Mouse (Mus musculus) testis, adult 2 months (tissue): Measurements from ENCODE around the gene Reps2. TPM values are rescaled to one million over a fixed set of nuclear protein-coding genes. Genes with fewer than 3 reads are reported as not detected.

ENCODE experiments used
- H3K27ac ChIP-seq: fragments of 200-500 bp; 2 replicates; pipeline ENCODE4 v1.5.1; 2012; ENCODE audit warnings: low read depth, low read length; ENCODE audit not compliant: control insufficient read depth, insufficient read depth
- H3K27me3 ChIP-seq: fragments of 200-500 bp; 2 replicates; pipeline ENCODE4 v1.6.1; 2012; ENCODE audit warnings: mild to moderate bottlenecking, low read length, moderate library complexity; ENCODE audit not compliant: control insufficient read depth, insufficient read depth
- H3K36me3 ChIP-seq: fragments of 200-500 bp; 2 replicates; pipeline ENCODE4 v1.6.1; 2012; ENCODE audit warnings: mild to moderate bottlenecking, low read length; ENCODE audit not compliant: control insufficient read depth, insufficient read depth
- H3K4me1 ChIP-seq: fragments of 200-500 bp; 2 replicates; pipeline ENCODE4 v1.6.1; 2012; ENCODE audit warnings: low read length; ENCODE audit not compliant: control insufficient read depth, insufficient read depth
- H3K4me3 ChIP-seq: fragments of 200-500 bp; 2 replicates; pipeline ENCODE4 v1.5.1; 2012; ENCODE audit warnings: low read depth, mild to moderate bottlenecking, low read length, moderate library complexity, mixed read lengths; ENCODE audit not compliant: control insufficient read depth
- CTCF ChIP-seq: fragments of 200-500 bp; IDR thresholded peaks from 2 replicates; pipeline ENCODE4 v1.5.1; 2012; ENCODE audit warnings: low read depth, mild to moderate bottlenecking, inconsistent platforms, low read length, moderate library complexity; ENCODE audit not compliant: control insufficient read depth, insufficient read depth, insufficient replicate concordance
- POLR2A ChIP-seq: fragments of 200-500 bp; IDR thresholded peaks from 2 replicates; pipeline ENCODE4 v1.6.1; 2012; ENCODE audit warnings: low read depth, mild to moderate bottlenecking, inconsistent platforms, low read length, moderate library complexity; ENCODE audit not compliant: control insufficient read depth
- polyA plus RNA-seq: library from polyadenylated mRNA; depleted of rRNA; stranded (reverse); fragments of >200 nt; gene quantifications from 2 replicates; pipeline ENCODE4 v1.2.3, GENCODE M21; 2012; rRNA removed

Gene Reps2
- polyA plus RNA-seq, 1 experiment: 1.1 TPM

DNA sequence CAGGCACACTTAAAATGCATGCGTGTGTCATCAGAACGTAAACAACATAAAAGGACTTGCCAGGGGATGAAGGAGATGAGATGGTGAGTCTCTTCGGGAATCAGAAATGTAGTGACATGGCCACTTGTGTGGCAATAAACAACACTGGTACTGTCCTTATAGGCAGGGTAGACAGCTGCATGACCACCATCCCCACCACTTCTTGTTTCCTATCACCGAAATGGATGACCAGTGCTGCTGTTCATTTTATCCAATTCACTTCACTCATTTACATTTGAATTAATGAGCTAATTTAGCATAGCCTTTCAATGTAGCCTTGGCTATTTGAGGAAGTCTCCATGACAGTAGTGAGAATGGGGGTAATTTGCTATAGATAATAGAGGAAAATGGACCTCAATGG is 236.2 kb downstream of the Reps2 start:
- Histone ChIP-seq H3K4me1 (no peaks in the 10 kb centered on the region), H3K36me3 (no peaks in the 10 kb centered on the region), H3K4me3 (no peak overlapping the region), H3K27ac (no peak overlapping the region), H3K27me3 (no peaks in the 10 kb centered on the region)
- TF ChIP-seq POLR2A (no peak), CTCF (no peak)

DNA sequence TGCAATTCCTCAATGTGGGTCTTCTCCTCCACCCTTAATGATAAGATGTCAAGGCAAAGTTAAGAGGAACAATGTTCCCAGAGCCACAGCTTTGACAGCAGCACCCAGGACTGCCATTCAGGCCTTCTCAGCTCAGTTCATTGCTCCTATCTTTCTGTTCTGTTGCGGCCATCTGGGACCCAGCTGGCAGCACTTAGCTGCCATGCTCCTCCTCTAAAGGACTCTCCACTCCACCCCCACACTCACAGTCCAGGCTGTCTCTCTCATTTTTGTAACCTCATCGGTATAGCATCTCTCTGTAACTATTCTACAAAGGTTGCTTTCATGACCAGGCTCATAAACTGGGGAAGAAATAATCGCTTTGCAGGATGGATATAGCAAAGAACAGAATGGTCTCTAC is 241.0 kb downstream of the Reps2 start:
- H3K4me3 ChIP-seq: no peak overlapping the region
- no peaks in the 10 kb centered on the region for H3K4me1 ChIP-seq
- H3K27me3 ChIP-seq: no peaks in the 10 kb centered on the region
- no peaks in the 10 kb centered on the region for H3K36me3 ChIP-seq
- H3K27ac ChIP-seq: no peak overlapping the region
- TF ChIP-seq CTCF: no peak
- no peak for TF ChIP-seq POLR2A

DNA sequence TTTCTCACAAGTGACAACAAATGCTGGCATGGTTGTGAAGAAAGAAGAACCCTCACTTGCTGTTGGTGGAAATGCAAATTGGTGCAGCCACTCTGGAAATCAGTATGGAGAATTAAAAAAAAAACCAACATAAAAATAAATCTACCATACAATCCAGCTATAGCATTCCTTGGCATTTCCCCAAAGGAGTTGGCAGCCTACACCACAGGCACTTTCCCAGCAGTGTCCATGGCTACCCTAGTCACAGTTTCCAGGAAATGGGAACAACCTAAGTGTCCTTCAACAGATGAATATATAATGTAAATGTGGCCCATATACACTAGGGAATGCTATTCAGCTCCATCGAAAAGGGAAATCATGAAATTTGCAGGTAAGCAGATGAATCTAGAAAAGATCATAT is 262.7 kb downstream of the Reps2 start:
- Histone ChIP-seq H3K27me3 (no peaks in the 10 kb centered on the region), H3K36me3 (no peaks in the 10 kb centered on the region), H3K4me3 (no peak overlapping the region), H3K27ac (no peak overlapping the region), H3K4me1 (no peaks in the 10 kb centered on the region)
- TF ChIP-seq CTCF: no peak
- no peak for TF ChIP-seq POLR2A

GRCm38 (mm10) chrX:162363206-162363605 is 280.2 kb downstream of the Reps2 start:
- Histone ChIP-seq H3K27me3 (no peaks in the 10 kb centered on the region), H3K36me3 (no peaks in the 10 kb centered on the region), H3K4me3 (no peak overlapping the region), H3K27ac (no peak overlapping the region), H3K4me1 (no peaks in the 10 kb centered on the region)
- TF ChIP-seq CTCF (no peak), POLR2A (no peak)

Other genes starting within 250 kb of the Reps2 start
- 39.4 and 51.9 TPM in 2 replicates for gene Rbbp7, start 116.8 kb upstream of the Reps2 start, polyA plus RNA-seq
- 1.3 and 1.7 TPM in 2 replicates for gene Txlng, start 185.8 kb upstream of the Reps2 start, polyA plus RNA-seq
- gene Syap1, start 244.8 kb upstream of the Reps2 start, polyA plus RNA-seq: 6.0 and 8.9 TPM in 2 replicates